Mouse (Mus musculus) layer of hippocampus, adult 18-20 months (tissue): ENCODE measurements around the gene Dusp16. TPM values are rescaled to one million over a fixed set of nuclear protein-coding genes. Genes with fewer than 3 reads are reported as not detected.
A peak's percentile ranks its signal among the peaks of the same experiment; 100 is the strongest.

ENCODE experiments used
- DNase-seq, 2 experiments: peaks; one replicate each; pipeline ENCODE4 v3.0.0; 2022; ENCODE audit warnings: low spot score in 2 of 2
- total RNA-seq, 2 experiments: library from RNA; stranded (reverse); gene quantifications; 2 replicates each; pipeline ENCODE4 v1.2.3; 2021

Gene Dusp16
- total RNA-seq, 2 experiments from 2014 or later, result 8.8 to 9.4 TPM

DNA sequence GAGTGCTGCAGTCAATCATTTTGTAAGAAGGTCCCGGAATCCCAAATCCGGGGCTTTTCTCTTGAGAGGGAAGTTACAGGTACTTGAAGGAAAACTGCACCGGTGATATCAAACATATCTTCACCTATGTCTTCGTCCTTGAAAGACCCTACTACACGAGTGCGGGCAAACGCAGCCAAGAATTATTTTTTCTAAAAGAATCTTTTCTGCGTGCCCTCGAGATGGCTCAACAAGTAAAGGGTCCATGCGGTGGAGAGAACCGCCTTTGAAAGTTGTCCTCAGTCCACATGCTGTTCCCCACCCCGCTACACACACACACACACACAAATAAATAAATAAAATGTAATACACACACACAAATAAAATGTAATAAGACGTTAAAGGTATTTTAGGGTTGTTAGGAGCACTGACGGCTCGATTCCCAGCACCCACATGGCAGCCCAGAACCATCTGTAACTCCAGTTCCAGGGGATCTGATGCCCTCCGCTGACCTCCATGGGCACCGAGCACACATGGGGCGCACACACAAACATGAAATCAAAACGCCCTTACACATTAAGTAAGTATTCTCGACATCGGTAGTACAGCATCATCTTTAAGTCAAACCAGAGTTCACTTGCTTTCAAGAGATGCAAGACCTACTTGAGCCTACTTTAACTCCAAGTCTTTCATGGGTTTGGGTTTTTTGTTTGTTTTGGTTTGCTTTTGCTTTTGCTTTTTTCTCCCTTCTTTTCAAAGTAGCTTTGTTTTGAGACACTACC is 801 bp upstream of the Dusp16 start:
- DNase-seq, result no peak

- DNase-seq, result peak in 1 of 2 experiments; percentile 6
Observed at GRCm38 (mm10) chr6:134791251-134792118, 940 bp downstream of the Dusp16 start.

GRCm38 (mm10) chr6:134789100-134789499 is 3.3 kb downstream of the Dusp16 start:
- no peak for DNase-seq

DNA sequence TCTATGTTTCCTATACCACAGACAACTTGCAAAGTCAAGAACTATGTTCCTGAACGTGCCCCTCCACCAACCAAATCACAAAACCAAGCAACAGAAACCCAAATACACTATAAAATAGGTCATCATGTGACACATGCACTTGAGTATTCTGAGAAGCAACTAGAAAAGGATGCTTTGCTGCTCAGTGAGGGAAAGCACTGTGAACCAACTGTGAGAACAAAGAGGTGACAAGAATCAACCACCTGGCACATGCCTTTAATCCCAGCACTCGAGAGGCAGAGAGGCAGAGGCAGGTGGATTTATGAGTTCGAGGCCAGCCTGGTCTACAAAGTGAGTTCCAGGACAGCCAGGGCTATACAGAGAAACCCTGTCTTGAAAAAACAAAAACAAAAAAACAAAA is 6.0 kb downstream of the Dusp16 start:
- DNase-seq, result no peak

DNA sequence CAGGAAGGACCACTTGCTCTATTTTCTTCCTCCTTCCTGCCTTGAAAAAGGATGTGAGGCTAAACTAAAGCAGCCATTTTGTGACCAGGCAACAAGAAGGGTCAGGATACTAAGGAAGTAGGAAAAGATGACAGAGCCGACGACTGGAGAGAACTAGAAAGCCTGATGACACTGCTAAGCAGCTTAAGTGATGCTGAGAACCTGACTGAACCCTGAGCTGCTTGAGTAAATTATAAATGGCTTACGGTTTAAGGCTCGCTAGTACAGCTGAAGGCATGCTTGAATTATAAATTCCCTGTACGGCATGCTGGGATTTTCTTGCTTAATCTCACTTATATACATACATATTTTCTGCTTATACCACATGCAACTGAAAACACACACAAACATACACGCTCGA is 9.5 kb downstream of the Dusp16 start:
- no peak for DNase-seq

DNA sequence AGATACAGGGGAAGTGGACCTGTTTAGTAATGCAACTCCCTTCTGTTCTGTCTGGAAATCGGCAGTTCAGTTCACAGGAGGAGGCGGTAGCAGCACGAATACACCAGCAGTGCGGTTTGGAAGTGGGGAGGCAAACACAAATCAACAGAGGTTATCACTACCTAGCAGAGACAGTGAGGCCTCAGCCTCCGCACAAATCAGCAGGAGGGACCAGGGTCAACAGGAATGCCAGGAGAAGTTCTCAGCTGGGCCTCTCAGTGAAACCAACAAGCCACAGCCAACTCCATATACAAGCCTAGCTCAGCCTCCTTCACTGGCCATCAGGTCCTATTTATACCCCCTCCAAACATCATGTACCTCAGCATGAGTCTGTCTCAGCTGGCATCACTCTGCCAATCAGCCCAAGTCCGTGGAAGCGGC is 10.9 kb downstream of the Dusp16 start:
- DNase-seq, result no peak

DNA sequence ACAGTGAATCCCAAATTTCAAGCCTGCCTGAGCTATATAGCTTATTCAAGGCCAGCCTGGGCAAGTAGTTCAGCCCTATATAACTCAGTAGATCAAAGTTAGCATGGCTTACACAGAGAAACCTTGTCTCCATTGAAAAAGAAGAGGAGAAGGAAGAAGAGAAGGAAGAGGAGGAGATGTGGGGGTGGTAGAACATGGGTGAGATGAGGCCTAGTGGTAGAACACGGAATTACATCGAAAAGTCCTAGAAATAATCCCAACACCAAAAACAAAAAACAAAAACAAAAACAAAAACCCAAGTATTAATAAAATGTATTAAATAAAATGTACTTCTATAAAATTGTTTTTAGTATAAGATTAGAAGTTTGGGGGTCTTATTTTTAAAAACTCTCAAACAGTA is 12.4 kb downstream of the Dusp16 start:
- no peak for DNase-seq

DNA sequence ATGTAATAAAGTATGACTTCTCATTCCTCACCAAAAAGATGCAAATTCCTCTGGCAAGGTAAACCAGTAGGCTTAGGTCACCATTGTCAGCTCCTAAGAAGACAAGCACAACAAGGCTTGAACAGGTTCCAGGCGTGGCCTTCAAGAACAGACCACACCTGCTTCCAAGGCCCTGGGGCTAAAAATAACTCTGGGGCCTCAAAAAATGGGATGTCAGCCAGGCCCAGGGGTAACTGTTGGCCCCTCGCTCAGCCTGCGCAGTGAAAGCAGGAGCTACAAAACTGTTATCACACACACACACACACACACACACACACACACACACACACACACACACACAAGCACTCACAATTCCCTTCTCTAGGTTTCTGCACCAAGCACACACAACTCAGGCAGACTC is 18.5 kb downstream of the Dusp16 start:
- DNase-seq, result no peak

DNA sequence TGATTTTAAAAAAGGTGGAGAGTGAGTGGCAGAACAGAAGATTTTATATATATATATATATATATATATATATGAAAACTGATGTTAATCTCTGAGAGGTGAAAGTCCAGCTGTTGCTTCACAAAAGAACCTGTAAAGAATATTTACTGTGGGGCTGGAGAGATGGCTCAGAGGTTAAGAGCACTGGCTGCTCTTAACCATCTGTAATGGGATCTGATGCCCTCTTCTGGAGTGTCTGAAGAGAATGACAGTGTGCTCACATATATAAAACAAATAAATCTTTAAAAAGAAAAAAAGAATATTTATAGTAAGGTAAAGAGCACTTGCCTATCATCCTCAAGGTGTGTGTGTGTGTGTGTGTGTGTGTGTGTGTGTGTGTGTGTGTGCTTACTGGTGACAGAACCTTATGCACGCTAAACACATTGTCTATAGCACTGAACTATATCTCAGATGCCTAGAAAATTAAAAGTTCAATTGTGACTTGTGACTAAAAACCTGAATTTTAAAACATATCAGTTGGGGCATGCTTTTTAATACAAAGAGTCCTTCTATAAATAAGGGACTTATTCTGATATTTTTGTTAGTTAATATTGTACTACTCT is 19.0 kb downstream of the Dusp16 start:
- DNase-seq, result no peak

DNA sequence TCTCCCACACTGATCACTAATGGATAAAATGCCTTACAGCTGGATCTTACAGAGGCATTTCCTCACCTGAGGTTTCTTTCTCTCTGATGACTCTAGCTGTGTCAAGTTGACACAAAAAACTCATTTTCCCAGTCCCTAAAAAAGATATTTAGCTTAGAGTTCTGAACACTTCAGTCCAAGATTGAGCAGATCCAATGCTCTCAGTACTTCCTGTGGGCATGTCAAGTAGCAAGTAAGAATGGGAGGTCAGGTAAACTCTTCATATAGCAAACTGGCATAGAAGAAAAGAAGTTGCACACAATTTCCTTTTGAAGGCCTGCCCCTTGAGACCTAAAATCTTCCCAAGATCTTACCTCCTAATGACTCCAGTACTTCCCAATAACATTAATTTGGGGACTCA is 22.1 kb downstream of the Dusp16 start:
- DNase-seq, result no peak

GRCm38 (mm10) chr6:134764441-134765061 is 27.9 kb downstream of the Dusp16 start:
- DNase-seq, result no peak

DNA sequence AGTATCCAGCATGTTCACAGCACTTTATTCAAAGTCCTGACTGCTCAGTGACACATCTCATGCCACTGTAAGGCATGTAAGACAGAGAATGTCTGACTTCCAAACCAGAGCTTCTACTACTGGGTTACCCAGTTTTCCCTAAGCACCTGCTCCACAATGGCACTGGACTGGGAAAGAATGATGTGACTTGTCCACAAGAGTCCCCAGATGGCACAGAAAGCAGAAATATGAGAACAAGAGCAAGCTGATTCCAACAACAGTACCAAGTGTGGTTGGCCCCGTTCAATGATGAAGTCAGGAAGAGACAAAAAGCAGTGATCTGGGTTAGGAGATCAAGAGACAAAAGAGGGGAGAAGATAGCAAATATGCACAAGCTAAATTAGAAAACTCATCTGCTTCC is 29.0 kb downstream of the Dusp16 start:
- no peak for DNase-seq

GRCm38 (mm10) chr6:134761808-134762207 is 30.6 kb downstream of the Dusp16 start:
- no peak for DNase-seq

DNA sequence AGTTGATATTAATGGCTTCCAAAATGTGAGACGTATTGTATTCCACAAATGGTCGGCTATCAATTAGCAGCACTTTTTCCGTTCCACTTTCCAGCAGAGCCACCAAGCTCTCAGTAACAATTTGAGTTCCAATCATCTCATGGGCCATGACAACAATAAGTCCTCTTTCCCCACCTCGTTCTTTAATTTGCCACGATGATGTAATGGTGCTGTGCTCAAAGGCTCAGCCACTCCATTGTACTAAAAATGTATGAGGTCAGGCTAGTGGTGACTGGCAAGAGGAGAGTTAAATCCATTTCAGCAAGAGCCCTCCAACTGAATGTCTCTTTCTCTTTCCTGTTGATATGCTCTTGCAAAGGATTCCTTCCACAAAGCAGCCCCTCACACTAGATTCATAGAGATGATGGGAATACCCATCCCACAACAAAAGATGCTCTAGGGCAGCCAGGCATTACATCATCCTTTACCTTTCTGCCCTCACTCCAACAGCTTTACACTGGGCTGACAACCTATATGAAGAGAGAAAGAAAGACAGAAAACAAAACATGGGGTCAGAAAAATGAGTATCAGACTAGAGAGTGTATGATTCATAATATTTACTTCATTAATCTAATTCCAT is 31.4 kb downstream of the Dusp16 start:
- DNase-seq, result no peak

DNA sequence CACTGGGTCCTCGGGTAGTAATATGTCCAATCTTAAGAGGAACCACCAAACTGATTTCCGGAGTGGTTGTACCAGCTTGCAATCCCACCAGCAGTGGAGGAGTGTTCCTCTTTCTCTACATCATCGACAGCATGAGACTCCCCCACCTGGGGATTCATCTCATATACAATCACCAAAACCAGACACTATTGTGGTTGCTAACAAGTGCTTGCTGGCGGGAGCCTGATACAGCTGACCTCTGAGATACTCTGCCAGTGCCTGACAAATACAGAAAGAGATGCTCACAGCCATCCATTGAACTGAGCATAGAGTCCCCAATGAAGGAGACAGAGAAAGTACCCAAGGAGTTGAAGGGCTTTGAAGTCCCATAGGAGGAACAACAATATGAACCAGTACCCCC is 36.4 kb downstream of the Dusp16 start:
- no peak for DNase-seq

GRCm38 (mm10) chr6:134753858-134754257 is 38.6 kb downstream of the Dusp16 start:
- DNase-seq, result no peak

DNA sequence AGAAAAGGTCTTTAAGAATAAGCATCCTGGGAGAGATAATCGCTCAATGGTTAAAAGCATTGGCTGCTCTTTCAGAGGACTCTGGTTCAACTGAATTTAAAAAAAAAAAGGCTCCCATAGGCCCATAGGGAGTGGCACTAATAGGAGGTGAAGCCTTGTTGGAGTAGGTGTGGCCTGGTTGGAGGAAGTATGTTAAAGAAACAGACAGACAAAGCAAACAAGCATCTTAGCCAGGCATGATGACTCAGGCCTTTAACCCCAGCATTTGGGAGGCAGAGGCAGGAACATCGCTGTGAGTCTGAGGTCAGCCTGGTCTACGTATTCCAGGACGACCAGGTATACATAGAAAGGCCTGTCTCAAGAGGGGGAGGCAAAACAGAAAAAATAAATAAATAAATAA is 39.0 kb downstream of the Dusp16 start:
- no peak for DNase-seq

DNA sequence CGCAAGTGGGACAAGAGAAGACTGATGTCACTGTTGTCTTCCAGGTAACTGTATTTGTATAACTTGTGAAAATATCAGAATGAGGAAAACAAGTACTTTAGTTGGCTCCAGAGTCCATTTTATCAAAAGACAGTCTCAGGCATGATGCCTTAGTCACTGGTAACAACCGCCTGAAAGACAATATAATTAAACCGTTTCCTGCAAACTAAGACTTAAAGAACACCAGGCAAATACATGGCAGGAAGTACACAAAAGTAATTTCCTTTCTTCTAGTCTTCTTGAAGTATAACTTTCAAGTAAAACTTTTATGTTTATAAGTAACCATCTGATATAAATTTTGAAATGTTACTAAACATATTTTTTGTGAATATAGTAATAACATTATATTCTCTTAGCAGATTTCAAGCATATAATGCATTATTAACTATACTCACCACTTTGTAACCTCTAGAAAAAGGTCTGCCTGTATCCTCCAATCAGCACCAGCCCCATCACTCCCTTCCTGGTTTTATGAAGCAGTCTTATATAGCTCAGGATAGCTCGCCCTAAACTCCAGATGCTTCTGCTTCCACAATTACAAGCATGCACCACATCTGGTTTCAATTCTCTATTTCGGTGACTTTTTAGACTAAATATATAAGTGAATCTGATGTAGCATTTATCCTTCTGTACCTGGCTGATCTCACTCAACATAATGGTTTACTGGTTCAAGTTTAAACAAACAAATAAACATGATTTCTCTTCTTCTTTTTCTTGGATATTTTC is 40.4 kb downstream of the Dusp16 start:
- DNase-seq, result no peak

DNA sequence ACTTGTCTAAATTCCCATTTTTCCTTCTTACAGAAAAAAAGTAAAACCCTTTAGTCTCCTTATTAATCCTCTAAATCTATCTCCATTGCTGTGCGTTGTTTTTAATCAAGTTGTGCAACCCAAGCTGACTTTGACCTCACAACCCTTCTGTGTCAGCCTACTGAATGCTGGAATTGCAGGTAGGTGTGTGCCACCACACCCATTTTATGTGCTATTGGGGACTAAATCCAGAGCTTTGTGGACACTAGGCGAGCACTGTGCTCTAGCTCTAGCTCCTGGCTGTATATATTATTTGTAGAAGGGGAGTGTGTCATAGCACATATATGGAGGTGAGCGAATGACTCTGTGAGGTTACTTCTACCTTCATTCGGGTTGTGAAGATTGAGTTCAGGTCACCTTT is 41.3 kb downstream of the Dusp16 start:
- DNase-seq, result no peak

GRCm38 (mm10) chr6:134748126-134748525 is 44.3 kb downstream of the Dusp16 start:
- DNase-seq, result no peak
